Mouse (Mus musculus): ENCODE measurements at regions not wholly inside any gene's neighbourhood (a gene's known extent, or its start where the extent isn't known, plus 50 kb on each side); places are given as distances from the start of the nearest gene placed in this dataset.

DNA sequence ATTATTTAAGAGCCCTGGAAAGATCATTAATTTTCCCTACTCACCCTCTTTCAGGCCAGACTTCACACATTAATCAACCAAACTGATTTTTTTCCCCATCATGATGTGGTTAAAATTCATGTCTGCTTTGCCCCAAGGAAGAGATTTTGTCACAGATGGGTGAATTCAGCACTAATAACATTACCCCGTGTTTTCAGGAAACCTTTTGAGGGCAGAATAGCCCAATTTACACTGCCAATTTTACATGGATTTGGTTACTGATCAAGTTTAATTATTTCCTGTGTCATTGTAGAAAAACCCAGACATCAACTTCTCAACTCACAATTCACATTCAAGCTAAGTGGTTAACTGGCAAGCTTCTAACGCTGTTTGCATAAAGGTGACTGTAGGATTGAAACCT is 233.4 kb downstream of the Hdgfl1 start:
- H3K9me3 ChIP-seq (ENCODE audit: control insufficient read depth, low read length) = no peaks in the 10 kb centered on the region
- H3K4me1 ChIP-seq (replicated peaks; ENCODE audit: control insufficient read depth, insufficient read depth, low read length) = no peaks in the 10 kb centered on the region
- 70% methylated on average over 2 of the region's 2 CpGs for WGBS
- H3K27me3 ChIP-seq (replicated peaks; ENCODE audit: control insufficient read depth, insufficient read depth, low read length) = no peaks in the 10 kb centered on the region
- ATAC-seq (replicated peaks; ENCODE audit: low FRiP score) = no peak
- no peaks in the 10 kb centered on the region for H3K36me3 ChIP-seq (ENCODE audit: control insufficient read depth, insufficient read depth, low read length)
- no peak overlapping the region for H3K9ac ChIP-seq (ENCODE audit: low read depth, low read length)
- no peak for DNase-seq (ENCODE audit: low spot score)
- no peak overlapping the region for H3K4me3 ChIP-seq (ENCODE audit: low read depth, low read length)
- no peak overlapping the region for H3K27ac ChIP-seq (ENCODE audit: low read depth, low read length)
- no peak overlapping the region for H3K4me2 ChIP-seq

DNA sequence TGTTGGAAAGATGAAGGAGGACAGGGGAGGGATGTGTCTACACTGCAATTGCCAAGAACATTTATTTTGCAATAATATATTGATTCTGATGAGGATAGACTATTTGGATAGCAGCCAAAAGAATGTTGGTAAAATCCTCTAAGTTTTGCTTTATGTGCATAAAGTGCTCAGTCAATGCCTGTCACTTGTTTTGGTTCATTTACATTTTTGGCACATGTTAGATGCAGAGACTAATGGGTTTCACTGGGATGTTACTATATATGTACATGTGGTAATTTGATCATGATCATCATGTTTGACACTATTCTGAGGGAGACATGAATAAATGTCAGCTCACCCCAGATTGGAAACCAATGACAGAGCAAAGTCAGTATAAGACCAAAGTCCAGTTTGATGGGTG is 237.2 kb downstream of the Hdgfl1 start:
- H3K36me3 ChIP-seq (ENCODE audit: control insufficient read depth, insufficient read depth, low read length) = no peaks in the 10 kb centered on the region
- no peak for ATAC-seq (replicated peaks; ENCODE audit: low FRiP score)
- H3K4me1 ChIP-seq (replicated peaks; ENCODE audit: control insufficient read depth, insufficient read depth, low read length) = no peaks in the 10 kb centered on the region

DNA sequence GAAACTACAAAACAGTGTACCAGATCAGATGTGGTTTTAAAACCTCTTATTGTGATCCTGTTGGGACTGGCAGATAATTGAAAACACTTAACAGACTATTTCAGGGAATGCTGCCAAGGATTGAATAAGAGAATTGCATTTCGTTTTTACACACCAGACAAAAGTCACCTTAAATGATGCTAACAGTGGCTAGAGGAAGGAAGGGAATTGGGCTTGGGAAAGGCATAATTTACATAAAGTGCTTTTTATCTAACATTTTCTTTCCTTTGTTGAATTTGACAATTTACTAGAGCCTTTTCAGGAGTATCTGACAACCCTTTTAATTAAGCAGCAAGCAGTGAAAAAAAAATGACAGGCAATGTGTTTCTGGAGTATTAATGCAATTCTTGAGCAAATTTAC is 250.9 kb downstream of the Hdgfl1 start:
- DNase-seq (ENCODE audit: low spot score) (no peak), ATAC-seq (replicated peaks; ENCODE audit: low FRiP score) (no peak)
- 60% methylated on average over 1 of the region's 1 CpGs for WGBS

More for the DNA sequence above, 237.2 kb downstream of the Hdgfl1 start:
- H3K4me2 ChIP-seq = no peak overlapping the region
- no peaks in the 10 kb centered on the region for H3K27me3 ChIP-seq (replicated peaks; ENCODE audit: control insufficient read depth, insufficient read depth, low read length)
- H3K4me3 ChIP-seq (ENCODE audit: low read depth, low read length) = no peak overlapping the region
- H3K9ac ChIP-seq (ENCODE audit: low read depth, low read length) = no peak overlapping the region
- no peak for DNase-seq (ENCODE audit: low spot score)
- no peak overlapping the region for H3K27ac ChIP-seq (ENCODE audit: low read depth, low read length)
- H3K9me3 ChIP-seq (ENCODE audit: control insufficient read depth, low read length) = no peaks in the 10 kb centered on the region

DNA sequence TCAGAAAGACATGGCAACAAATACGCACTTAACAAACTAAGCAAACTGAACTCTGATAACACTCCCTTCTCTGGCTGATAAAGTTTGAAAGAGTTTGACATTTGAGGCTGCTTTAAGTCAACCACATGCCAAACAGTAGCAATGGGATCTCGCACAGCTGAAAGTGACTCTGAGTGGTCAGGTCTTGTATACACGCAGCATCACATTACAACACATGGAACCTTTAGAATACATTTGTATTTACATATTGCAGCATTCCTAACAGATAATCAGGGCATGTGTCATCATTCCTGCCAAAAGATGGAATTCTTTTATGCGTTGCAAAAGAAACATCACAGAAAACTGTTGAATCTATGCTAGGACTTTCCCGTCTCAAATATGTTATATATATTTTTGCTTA is 251.5 kb downstream of the Hdgfl1 start:
- no peaks in the 10 kb centered on the region for H3K36me3 ChIP-seq (ENCODE audit: control insufficient read depth, insufficient read depth, low read length)
- no peaks in the 10 kb centered on the region for H3K4me1 ChIP-seq (replicated peaks; ENCODE audit: control insufficient read depth, insufficient read depth, low read length)
- H3K27me3 ChIP-seq (replicated peaks; ENCODE audit: control insufficient read depth, insufficient read depth, low read length) = no peaks in the 10 kb centered on the region
- 58% methylated on average over 5 of the region's 5 CpGs for WGBS
- no peak overlapping the region for H3K4me3 ChIP-seq (ENCODE audit: low read depth, low read length)
- H3K27ac ChIP-seq (ENCODE audit: low read depth, low read length) = no peak overlapping the region
- no peak overlapping the region for H3K4me2 ChIP-seq
- H3K9ac ChIP-seq (ENCODE audit: low read depth, low read length) = no peak overlapping the region
- DNase-seq (ENCODE audit: low spot score) (no peak), ATAC-seq (replicated peaks; ENCODE audit: low FRiP score) (no peak)
- no peaks in the 10 kb centered on the region for H3K9me3 ChIP-seq (ENCODE audit: control insufficient read depth, low read length)

More for the DNA sequence above, 250.9 kb downstream of the Hdgfl1 start:
- no peaks in the 10 kb centered on the region for H3K27me3 ChIP-seq (replicated peaks; ENCODE audit: control insufficient read depth, insufficient read depth, low read length)
- H3K9me3 ChIP-seq (ENCODE audit: control insufficient read depth, low read length) = no peaks in the 10 kb centered on the region
- no peaks in the 10 kb centered on the region for H3K4me1 ChIP-seq (replicated peaks; ENCODE audit: control insufficient read depth, insufficient read depth, low read length)
- no peak overlapping the region for H3K4me3 ChIP-seq (ENCODE audit: low read depth, low read length)
- no peak overlapping the region for H3K27ac ChIP-seq (ENCODE audit: low read depth, low read length)
- H3K9ac ChIP-seq (ENCODE audit: low read depth, low read length) = no peak overlapping the region
- no peaks in the 10 kb centered on the region for H3K36me3 ChIP-seq (ENCODE audit: control insufficient read depth, insufficient read depth, low read length)
- H3K4me2 ChIP-seq = no peak overlapping the region

DNA sequence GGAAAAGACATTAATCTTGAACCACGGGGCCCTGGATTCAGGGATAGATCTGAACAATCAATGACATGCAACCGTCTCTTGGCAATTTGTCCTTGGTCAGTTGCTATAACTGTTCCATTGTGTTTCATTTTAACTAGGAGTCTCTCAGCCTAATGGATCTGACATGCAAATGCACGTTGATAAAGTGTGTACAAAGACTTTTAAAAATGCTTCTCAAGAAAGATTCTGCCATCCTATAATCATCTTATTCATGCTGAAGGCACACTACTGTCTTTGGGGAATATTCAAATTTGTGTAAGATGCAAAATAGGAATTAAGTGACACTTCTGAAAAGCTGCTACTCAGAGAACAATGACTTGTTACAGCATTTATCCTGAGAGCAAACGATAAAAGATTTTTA is 252.3 kb downstream of the Hdgfl1 start:
- DNase-seq (ENCODE audit: low spot score) = no peak
- Histone ChIP-seq H3K9ac (ENCODE audit: low read depth, low read length) (no peak overlapping the region), H3K4me3 (ENCODE audit: low read depth, low read length) (no peak overlapping the region), H3K9me3 (ENCODE audit: control insufficient read depth, low read length) (no peaks in the 10 kb centered on the region), H3K4me2 (no peak overlapping the region), H3K36me3 (ENCODE audit: control insufficient read depth, insufficient read depth, low read length) (no peaks in the 10 kb centered on the region), H3K27ac (ENCODE audit: low read depth, low read length) (no peak overlapping the region), H3K27me3 (replicated peaks; ENCODE audit: control insufficient read depth, insufficient read depth, low read length) (no peaks in the 10 kb centered on the region), H3K4me1 (replicated peaks; ENCODE audit: control insufficient read depth, insufficient read depth, low read length) (no peaks in the 10 kb centered on the region)
- WGBS = 67% methylated on average over 4 of the region's 4 CpGs
- no peak for ATAC-seq (replicated peaks; ENCODE audit: low FRiP score)

DNA sequence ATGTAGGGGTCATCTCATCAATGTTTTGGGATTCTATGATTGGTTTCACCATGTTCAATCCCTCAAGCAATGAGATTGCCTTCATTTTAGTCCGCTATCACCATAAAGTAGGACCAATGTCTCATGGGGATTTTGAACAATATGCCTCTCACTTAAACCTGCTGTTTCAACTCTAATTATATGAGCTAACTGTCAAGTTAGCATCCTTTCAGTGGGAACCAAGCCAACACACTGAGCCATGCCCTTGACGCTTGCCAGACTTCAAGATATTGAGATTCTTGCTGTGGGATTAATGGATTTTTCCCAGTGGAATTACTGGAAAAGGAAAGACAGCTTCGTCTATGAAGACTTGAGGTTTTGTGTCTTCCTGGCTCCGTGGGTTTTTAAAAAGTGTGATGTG is 259.5 kb downstream of the Hdgfl1 start:
- H3K36me3 ChIP-seq (ENCODE audit: control insufficient read depth, insufficient read depth, low read length) = no peaks in the 10 kb centered on the region
- no peaks in the 10 kb centered on the region for H3K27me3 ChIP-seq (replicated peaks; ENCODE audit: control insufficient read depth, insufficient read depth, low read length)
- no peak overlapping the region for H3K27ac ChIP-seq (ENCODE audit: low read depth, low read length)
- H3K9ac ChIP-seq (ENCODE audit: low read depth, low read length) = no peak overlapping the region
- DNase-seq (ENCODE audit: low spot score) (no peak), ATAC-seq (replicated peaks; ENCODE audit: low FRiP score) (no peak)
- H3K4me2 ChIP-seq = no peak overlapping the region
- no peak overlapping the region for H3K4me3 ChIP-seq (ENCODE audit: low read depth, low read length)
- 68% methylated on average over 4 of the region's 4 CpGs for WGBS
- H3K9me3 ChIP-seq (ENCODE audit: control insufficient read depth, low read length) = no peaks in the 10 kb centered on the region
- H3K4me1 ChIP-seq (replicated peaks; ENCODE audit: control insufficient read depth, insufficient read depth, low read length) = no peaks in the 10 kb centered on the region

DNA sequence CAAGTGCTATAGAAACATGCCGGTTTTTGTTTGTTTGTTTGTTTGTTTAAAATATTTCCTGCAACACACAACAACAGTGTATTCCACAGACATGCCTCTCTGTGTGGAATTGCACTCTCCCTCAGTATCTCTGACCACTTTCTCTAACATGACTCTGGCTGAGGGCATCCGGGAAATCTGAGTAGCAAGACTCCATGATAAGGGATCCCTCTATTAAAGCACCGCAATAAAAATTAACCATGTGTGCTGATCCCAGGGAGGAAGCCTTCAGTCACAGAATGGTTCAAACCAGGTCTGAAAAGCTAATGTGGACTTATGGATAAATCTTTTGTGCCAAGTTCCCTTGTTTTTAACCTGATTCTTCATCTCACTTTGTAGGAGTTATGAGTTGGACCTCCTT is 260.1 kb downstream of the Hdgfl1 start:
- no peak for ATAC-seq (replicated peaks; ENCODE audit: low FRiP score)
- 83% methylated on average over 3 of the region's 3 CpGs for WGBS

DNA sequence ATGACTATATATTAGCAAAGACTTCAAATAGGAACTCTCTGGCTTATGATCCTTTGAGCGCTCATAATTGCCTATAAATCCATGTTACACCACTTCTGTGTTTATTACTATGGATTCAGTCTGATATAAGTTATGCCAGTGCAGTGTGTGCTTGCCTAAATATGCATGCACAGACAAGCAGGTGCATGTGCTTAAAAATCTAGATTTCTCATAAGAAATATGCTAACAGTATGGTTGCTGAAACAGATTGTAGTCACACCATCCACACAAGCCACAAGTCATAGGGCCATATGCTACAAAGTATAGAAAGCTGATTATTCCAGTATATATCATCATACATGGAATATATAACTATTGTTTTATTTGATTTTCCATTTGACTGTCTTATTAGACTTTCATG is 266.2 kb downstream of the Hdgfl1 start:
- Histone ChIP-seq H3K9me3 (ENCODE audit: control insufficient read depth, low read length) (no peaks in the 10 kb centered on the region), H3K9ac (ENCODE audit: low read depth, low read length) (no peak overlapping the region), H3K36me3 (ENCODE audit: control insufficient read depth, insufficient read depth, low read length) (no peaks in the 10 kb centered on the region), H3K4me2 (no peak overlapping the region), H3K27ac (ENCODE audit: low read depth, low read length) (no peak overlapping the region), H3K4me3 (ENCODE audit: low read depth, low read length) (no peak overlapping the region), H3K4me1 (replicated peaks; ENCODE audit: control insufficient read depth, insufficient read depth, low read length) (no peaks in the 10 kb centered on the region), H3K27me3 (replicated peaks; ENCODE audit: control insufficient read depth, insufficient read depth, low read length) (no peaks in the 10 kb centered on the region)
- DNase-seq (ENCODE audit: low spot score) (no peak), ATAC-seq (replicated peaks; ENCODE audit: low FRiP score) (no peak)
- WGBS = 92% methylated on average over 1 of the region's 1 CpGs

More for the DNA sequence above, 260.1 kb downstream of the Hdgfl1 start:
- H3K4me2 ChIP-seq = no peak overlapping the region
- DNase-seq (ENCODE audit: low spot score) = no peak
- no peaks in the 10 kb centered on the region for H3K27me3 ChIP-seq (replicated peaks; ENCODE audit: control insufficient read depth, insufficient read depth, low read length)
- H3K9me3 ChIP-seq (ENCODE audit: control insufficient read depth, low read length) = no peaks in the 10 kb centered on the region
- H3K27ac ChIP-seq (ENCODE audit: low read depth, low read length) = no peak overlapping the region
- no peak overlapping the region for H3K4me3 ChIP-seq (ENCODE audit: low read depth, low read length)
- H3K4me1 ChIP-seq (replicated peaks; ENCODE audit: control insufficient read depth, insufficient read depth, low read length) = no peaks in the 10 kb centered on the region
- H3K9ac ChIP-seq (ENCODE audit: low read depth, low read length) = no peak overlapping the region
- no peaks in the 10 kb centered on the region for H3K36me3 ChIP-seq (ENCODE audit: control insufficient read depth, insufficient read depth, low read length)

DNA sequence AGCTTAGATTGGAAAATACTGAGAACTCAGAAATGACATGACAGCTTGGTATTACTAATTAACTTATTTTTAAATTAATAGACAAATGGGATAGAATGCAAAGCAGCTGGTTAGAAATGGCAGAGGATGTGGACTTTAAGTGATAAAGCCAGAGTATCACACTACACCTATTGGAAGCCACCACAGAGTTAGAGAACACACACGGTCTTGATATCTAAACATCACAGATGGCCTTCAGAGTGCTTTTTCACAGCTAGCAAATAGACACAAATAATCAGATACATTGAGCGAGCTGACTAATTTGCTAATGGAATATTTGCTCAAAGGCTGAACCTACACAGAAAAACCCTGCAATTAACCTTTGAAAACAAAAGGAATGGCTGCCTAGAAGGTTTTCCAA is 272.9 kb downstream of the Hdgfl1 start:
- Histone ChIP-seq H3K4me2 (no peak overlapping the region), H3K27ac (ENCODE audit: low read depth, low read length) (no peak overlapping the region), H3K4me1 (replicated peaks; ENCODE audit: control insufficient read depth, insufficient read depth, low read length) (no peaks in the 10 kb centered on the region), H3K9ac (ENCODE audit: low read depth, low read length) (no peak overlapping the region), H3K4me3 (ENCODE audit: low read depth, low read length) (no peak overlapping the region), H3K9me3 (ENCODE audit: control insufficient read depth, low read length) (no peaks in the 10 kb centered on the region), H3K36me3 (ENCODE audit: control insufficient read depth, insufficient read depth, low read length) (no peaks in the 10 kb centered on the region), H3K27me3 (replicated peaks; ENCODE audit: control insufficient read depth, insufficient read depth, low read length) (no peaks in the 10 kb centered on the region)
- WGBS = 70% methylated on average over 2 of the region's 2 CpGs
- no peak for DNase-seq (ENCODE audit: low spot score)
- ATAC-seq (replicated peaks; ENCODE audit: low FRiP score) = no peak
